Mouse (Mus musculus) embryonic facial prominence, embryonic 13.5 days (tissue): ENCODE results near the gene Sap30bp. TPM values are rescaled to one million over a fixed set of nuclear protein-coding genes. Genes with fewer than 3 reads are reported as not detected.
A peak's percentile ranks its signal among the peaks of the same experiment; 100 is the strongest.

Experiments used
- ATAC-seq: fragments of 200-750 bp; cut with Nextera tagmentation; 2 replicates; pipeline ENCODE4 v1.8.0; 2017; ENCODE audit warnings: low read depth; ENCODE audit not compliant: insufficient number of reproducible peaks, insufficient read depth, low FRiP score, low TSS enrichment
- H3K27ac ChIP-seq: fragments of 300-500 bp; sonication (generic); 2 replicates; pipeline ENCODE4 v1.5.1; 2015; ENCODE audit warnings: moderate library complexity, mild to moderate bottlenecking, inconsistent platforms
- H3K27me3 ChIP-seq: fragments of 300-500 bp; sonication (generic); 2 replicates; pipeline ENCODE4 v1.6.1; 2015; ENCODE audit warnings: mild to moderate bottlenecking, inconsistent platforms
- H3K36me3 ChIP-seq: fragments of 300-500 bp; sonication (generic); 2 replicates; pipeline ENCODE4 v1.6.1; 2015; ENCODE audit warnings: mild to moderate bottlenecking, inconsistent platforms
- H3K4me1 ChIP-seq: fragments of 300-500 bp; sonication (generic); 2 replicates; pipeline ENCODE4 v1.6.1; 2015; ENCODE audit warnings: inconsistent platforms
- H3K4me2 ChIP-seq: fragments of 300-500 bp; sonication (generic); 2 replicates; pipeline ENCODE4 v1.6.1; 2015; ENCODE audit warnings: moderate library complexity, mild to moderate bottlenecking, inconsistent platforms
- H3K4me3 ChIP-seq: fragments of 300-500 bp; sonication (generic); 2 replicates; pipeline ENCODE4 v1.5.1; 2015; ENCODE audit warnings: mild to moderate bottlenecking, inconsistent platforms
- H3K9ac ChIP-seq: fragments of 300-500 bp; sonication (generic); 2 replicates; pipeline ENCODE4 v1.6.1; 2015; ENCODE audit warnings: mild to moderate bottlenecking, inconsistent platforms
- H3K9me3 ChIP-seq: fragments of 300-500 bp; sonication (generic); 2 replicates; pipeline ENCODE4 v1.6.1; 2016; ENCODE audit warnings: inconsistent platforms
- WGBS: fragments of 180-500 bp; shearing (Covaris S2); methylation state at CpG from one replicate; pipeline ENCODE4 v1.1.7; 2015; ENCODE audit warnings: mixed read lengths; 5-methylcytosine and 5-hydroxymethylcytosine counted together
- polyA plus RNA-seq: library from polyadenylated mRNA; unstranded; fragments of >200 nt; fragmentation: Nextera tagmentation; extraction: Ambion mirVana; gene quantifications from 2 replicates; pipeline ENCODE4 v1.2.1, GENCODE M21; 2015

Gene Sap30bp
- polyA plus RNA-seq, 1 experiment from 2014 or later: 53.9 TPM

- no peak for ATAC-seq
- H3K4me3 ChIP-seq: no peak overlapping the region
- no peaks in the 10 kb centered on the region for H3K9me3 ChIP-seq
- H3K36me3 ChIP-seq: peaks cover 8% of the 10 kb centered on the region
- 0 out of 2 replicates have a peak overlapping the region, but pooled peaks have one; percentile 22 for H3K9ac ChIP-seq
- WGBS: 61% methylated on average over 8 of the region's 8 CpGs
- H3K4me1 ChIP-seq: peaks cover 20% of the 10 kb centered on the region
- no peak overlapping the region for H3K4me2 ChIP-seq
- no peaks in the 10 kb centered on the region for H3K27me3 ChIP-seq
- H3K27ac ChIP-seq: no peak overlapping the region
These were observed 81.7 kb downstream of the Sap30bp start for GRCm38 (mm10) chr11:116014821-116015220.

Other genes starting within 250 kb of the Sap30bp start
- gene Grb2, start 224.7 kb upstream of the Sap30bp start, polyA plus RNA-seq: 77.7 and 108 TPM in 2 replicates
- gene Tmem94, start 167.8 kb upstream of the Sap30bp start, polyA plus RNA-seq: 24.8 and 24.9 TPM in 2 replicates
- gene Caskin2, start 119.6 kb upstream of the Sap30bp start, polyA plus RNA-seq: 16.1 and 17.3 TPM in 2 replicates
- 31.3 and 34.6 TPM in 2 replicates for gene Tsen54, start 118.6 kb upstream of the Sap30bp start, polyA plus RNA-seq
- gene Llgl2, start 109.2 kb upstream of the Sap30bp start, polyA plus RNA-seq: 8.1 and 9.5 TPM in 2 replicates
- 0.67 and 1.0 TPM in 2 replicates for gene Myo15b, start 74.9 kb upstream of the Sap30bp start, polyA plus RNA-seq
- 3.3 and 3.4 TPM in 2 replicates for gene Smim5, start 33.3 kb upstream of the Sap30bp start, polyA plus RNA-seq
- 1.1 and 1.2 TPM in 2 replicates for gene Smim6, start 21.3 kb upstream of the Sap30bp start, polyA plus RNA-seq
- gene Recql5, start 195 bp downstream of the Sap30bp start, polyA plus RNA-seq: 22.9 and 24.9 TPM in 2 replicates
- 11.2 and 11.6 TPM in 2 replicates for gene Itgb4, start 41.4 kb downstream of the Sap30bp start, polyA plus RNA-seq
- 169 and 189 TPM in 2 replicates for gene Galk1, start 79.4 kb downstream of the Sap30bp start, polyA plus RNA-seq
- gene H3f3b, start 94.7 kb downstream of the Sap30bp start, polyA plus RNA-seq: 2,264 and 2,363 TPM in 2 replicates
- gene Unk, start 97.0 kb downstream of the Sap30bp start, polyA plus RNA-seq: 40.7 and 44.9 TPM in 2 replicates
- gene Unc13d, start 144.7 kb downstream of the Sap30bp start, polyA plus RNA-seq: 2.7 and 2.9 TPM in 2 replicates
- gene Wbp2, start 153.7 kb downstream of the Sap30bp start, polyA plus RNA-seq: 48.8 and 52.0 TPM in 2 replicates
- 8.6 and 9.4 TPM in 2 replicates for gene Trim47, start 193.9 kb downstream of the Sap30bp start, polyA plus RNA-seq
- gene Trim65, start 197.8 kb downstream of the Sap30bp start, polyA plus RNA-seq: 2.8 and 3.2 TPM in 2 replicates
- 75.2 and 80.0 TPM in 2 replicates for gene Mrpl38, start 205.6 kb downstream of the Sap30bp start, polyA plus RNA-seq
- gene Fbf1, start 234.9 kb downstream of the Sap30bp start, polyA plus RNA-seq: 49.5 and 60.3 TPM in 2 replicates